Mouse (Mus musculus): ENCODE measurements around the gene Ttll5. TPM values are rescaled to one million over a fixed set of nuclear protein-coding genes. Genes with fewer than 3 reads are reported as not detected.

Ttll5 gene
- polyA plus RNA-seq (2015; fragmentation: Nextera tagmentation; extraction: Ambion mirVana) = 12.1 and 13.7 TPM in 2 replicates

GRCm38 (mm10) chr12:85824438-85825264 is at the start of gene Ttll5, which contains the start of gene Erg28:
Gene Ttll5, plus strand, starts transcription at chr12:85824659.
Gene Erg28, minus strand, starts transcription at chr12:85824550.
- peak; percentile 99 for ATAC-seq (replicated peaks)
- Histone ChIP-seq H3K4me2 (peak within 1 kb of the TSS; percentile 80), H3K4me3 (peak within 1 kb of the TSS; percentile 74), H3K36me3 (replicated peaks) (peaks cover 8% of the 10 kb centered on the region; the same call in 1 of the 2 replicates), H3K27ac (peak within 1 kb of the TSS; percentile 94), H3K9me3 (no peaks in the 10 kb centered on the region), H3K9ac (peak within 1 kb of the TSS; percentile 65), H3K4me1 (peaks cover 30% of the 10 kb centered on the region), H3K27me3 (replicated peaks) (no peaks in the 10 kb centered on the region)
- WGBS = under 1% methylated on average over 67 of the region's 67 CpGs

- WGBS = 89% methylated on average over 3 of the region's 3 CpGs
- ATAC-seq (replicated peaks) = no peak
Measured at GRCm38 (mm10) chr12:85778962-85779361, 45.5 kb upstream of the Ttll5 start.

GRCm38 (mm10) chr12:85779707-85780106 is 44.8 kb upstream of the Ttll5 start:
- H3K27ac ChIP-seq = no peak overlapping the region
- no peaks in the 10 kb centered on the region for H3K27me3 ChIP-seq (replicated peaks)
- no peaks in the 10 kb centered on the region for H3K36me3 ChIP-seq (replicated peaks)
- 98% methylated on average over 5 of the region's 5 CpGs for WGBS
- H3K4me1 ChIP-seq = no peaks in the 10 kb centered on the region
- no peaks in the 10 kb centered on the region for H3K9me3 ChIP-seq
- no peak for ATAC-seq (replicated peaks)
- no peak overlapping the region for H3K9ac ChIP-seq
- no peak overlapping the region for H3K4me3 ChIP-seq
- H3K4me2 ChIP-seq = no peak overlapping the region

More at GRCm38 (mm10) chr12:85778962-85779361, 45.5 kb upstream of the Ttll5 start:
- no peak overlapping the region for H3K9ac ChIP-seq
- no peak overlapping the region for H3K27ac ChIP-seq
- no peaks in the 10 kb centered on the region for H3K9me3 ChIP-seq
- no peaks in the 10 kb centered on the region for H3K4me1 ChIP-seq
- H3K27me3 ChIP-seq (replicated peaks) = no peaks in the 10 kb centered on the region
- H3K4me3 ChIP-seq = no peak overlapping the region
- no peak overlapping the region for H3K4me2 ChIP-seq
- H3K36me3 ChIP-seq (replicated peaks) = no peaks in the 10 kb centered on the region

- H3K4me1 ChIP-seq = no peaks in the 10 kb centered on the region
- ATAC-seq (replicated peaks) = no peak
- no peaks in the 10 kb centered on the region for H3K36me3 ChIP-seq (replicated peaks)
- H3K9ac ChIP-seq = no peak overlapping the region
- no peak overlapping the region for H3K4me3 ChIP-seq
- no peaks in the 10 kb centered on the region for H3K9me3 ChIP-seq
- H3K4me2 ChIP-seq = no peak overlapping the region
- no peak overlapping the region for H3K27ac ChIP-seq
- WGBS = 85% methylated on average over 3 of the region's 3 CpGs
- H3K27me3 ChIP-seq (replicated peaks) = no peaks in the 10 kb centered on the region
Measured at GRCm38 (mm10) chr12:85781606-85782005, 42.9 kb upstream of the Ttll5 start.

GRCm38 (mm10) chr12:85784916-85785815 is 39.3 kb upstream of the Ttll5 start:
- H3K27me3 ChIP-seq (replicated peaks) = no peaks in the 10 kb centered on the region
- no peaks in the 10 kb centered on the region for H3K4me1 ChIP-seq
- H3K4me2 ChIP-seq = no peak overlapping the region
- no peaks in the 10 kb centered on the region for H3K36me3 ChIP-seq (replicated peaks)
- H3K9ac ChIP-seq = no peak overlapping the region
- WGBS = 75% methylated on average over 19 of the region's 19 CpGs
- no peak for ATAC-seq (replicated peaks)
- no peak overlapping the region for H3K27ac ChIP-seq
- no peaks in the 10 kb centered on the region for H3K9me3 ChIP-seq
- H3K4me3 ChIP-seq = no peak overlapping the region

- no peak overlapping the region for H3K9ac ChIP-seq
- H3K9me3 ChIP-seq = no peaks in the 10 kb centered on the region
- ATAC-seq (replicated peaks) = no peak
- H3K36me3 ChIP-seq (replicated peaks) = no peaks in the 10 kb centered on the region
- H3K4me3 ChIP-seq = no peak overlapping the region
- H3K27me3 ChIP-seq (replicated peaks) = no peaks in the 10 kb centered on the region
- WGBS = 71% methylated on average over 4 of the region's 4 CpGs
- H3K27ac ChIP-seq = no peak overlapping the region
- no peak overlapping the region for H3K4me2 ChIP-seq
- H3K4me1 ChIP-seq = no peaks in the 10 kb centered on the region
Measured at GRCm38 (mm10) chr12:85792158-85792557, 32.3 kb upstream of the Ttll5 start.

GRCm38 (mm10) chr12:85792821-85793346 is 31.6 kb upstream of the Ttll5 start:
- H3K4me1 ChIP-seq = no peaks in the 10 kb centered on the region
- H3K36me3 ChIP-seq (replicated peaks) = no peaks in the 10 kb centered on the region
- H3K27ac ChIP-seq = no peak overlapping the region
- ATAC-seq (replicated peaks) = no peak
- no peak overlapping the region for H3K9ac ChIP-seq
- H3K27me3 ChIP-seq (replicated peaks) = no peaks in the 10 kb centered on the region
- no peaks in the 10 kb centered on the region for H3K9me3 ChIP-seq
- 73% methylated on average over 6 of the region's 6 CpGs for WGBS
- no peak overlapping the region for H3K4me2 ChIP-seq
- no peak overlapping the region for H3K4me3 ChIP-seq

GRCm38 (mm10) chr12:85794094-85794493 is 30.4 kb upstream of the Ttll5 start:
- Histone ChIP-seq H3K27me3 (replicated peaks) (no peaks in the 10 kb centered on the region), H3K4me3 (no peak overlapping the region), H3K27ac (no peak overlapping the region), H3K9me3 (no peaks in the 10 kb centered on the region), H3K9ac (no peak overlapping the region), H3K4me1 (no peaks in the 10 kb centered on the region), H3K4me2 (no peak overlapping the region), H3K36me3 (replicated peaks) (no peaks in the 10 kb centered on the region)
- no peak for ATAC-seq (replicated peaks)
- WGBS = 76% methylated on average over 2 of the region's 2 CpGs

- no peaks in the 10 kb centered on the region for H3K9me3 ChIP-seq
- H3K9ac ChIP-seq = no peak overlapping the region
- no peak for ATAC-seq (replicated peaks)
- no peaks in the 10 kb centered on the region for H3K4me1 ChIP-seq
- H3K27me3 ChIP-seq (replicated peaks) = no peaks in the 10 kb centered on the region
- H3K27ac ChIP-seq = no peak overlapping the region
- 85% methylated on average over 1 of the region's 1 CpGs for WGBS
- H3K4me3 ChIP-seq = no peak overlapping the region
- H3K4me2 ChIP-seq = no peak overlapping the region
- H3K36me3 ChIP-seq (replicated peaks) = no peaks in the 10 kb centered on the region
Measured at GRCm38 (mm10) chr12:85795551-85795950, 28.9 kb upstream of the Ttll5 start.

- 70% methylated on average over 9 of the region's 9 CpGs for WGBS
Measured at GRCm38 (mm10) chr12:85800031-85800430, 24.4 kb upstream of the Ttll5 start.

GRCm38 (mm10) chr12:85809726-85810125 is 14.7 kb upstream of the Ttll5 start:
- no peak overlapping the region for H3K4me3 ChIP-seq
- H3K9me3 ChIP-seq = no peaks in the 10 kb centered on the region
- H3K4me2 ChIP-seq = no peak overlapping the region
- H3K4me1 ChIP-seq = no peaks in the 10 kb centered on the region
- H3K9ac ChIP-seq = no peak overlapping the region
- WGBS = 75% methylated on average over 6 of the region's 6 CpGs
- H3K36me3 ChIP-seq (replicated peaks) = peaks cover 8% of the 10 kb centered on the region; the same call in 1 of the 2 replicates
- H3K27me3 ChIP-seq (replicated peaks) = no peaks in the 10 kb centered on the region
- H3K27ac ChIP-seq = no peak overlapping the region
- ATAC-seq (replicated peaks) = no peak

More at GRCm38 (mm10) chr12:85800031-85800430, 24.4 kb upstream of the Ttll5 start:
- Histone ChIP-seq H3K4me2 (no peak overlapping the region), H3K9ac (no peak overlapping the region), H3K9me3 (no peaks in the 10 kb centered on the region), H3K27ac (no peak overlapping the region), H3K4me3 (no peak overlapping the region), H3K27me3 (replicated peaks) (no peaks in the 10 kb centered on the region), H3K36me3 (replicated peaks) (no peaks in the 10 kb centered on the region), H3K4me1 (no peaks in the 10 kb centered on the region)
- no peak for ATAC-seq (replicated peaks)

GRCm38 (mm10) chr12:85810959-85811358 is 13.5 kb upstream of the Ttll5 start:
- no peak overlapping the region for H3K4me2 ChIP-seq
- no peak overlapping the region for H3K9ac ChIP-seq
- H3K36me3 ChIP-seq (replicated peaks) = peaks cover 13% of the 10 kb centered on the region
- no peak overlapping the region for H3K4me3 ChIP-seq
- no peak overlapping the region for H3K27ac ChIP-seq
- H3K4me1 ChIP-seq = no peaks in the 10 kb centered on the region
- no peaks in the 10 kb centered on the region for H3K9me3 ChIP-seq
- H3K27me3 ChIP-seq (replicated peaks) = no peaks in the 10 kb centered on the region
- ATAC-seq (replicated peaks) = no peak
